Mouse (Mus musculus) embryonic facial prominence, embryonic 15.5 days (tissue): Measurements from ENCODE around the gene Krcc1. TPM values are rescaled to one million over a fixed set of nuclear protein-coding genes. Genes with fewer than 3 reads are reported as not detected.

Experiments
- ATAC-seq: fragments of 200-750 bp; cut with Nextera tagmentation; 2 replicates; pipeline ENCODE4 v1.8.0; 2017; ENCODE audit warnings: low read depth, moderate TSS enrichment; ENCODE audit not compliant: insufficient number of reproducible peaks, low FRiP score, low TSS enrichment
- H3K27ac ChIP-seq: fragments of 300-500 bp; sonication (generic); replicated peaks from 2 replicates; pipeline ENCODE4 v1.5.1; 2015; ENCODE audit warnings: mild to moderate bottlenecking, inconsistent platforms
- H3K27me3 ChIP-seq: fragments of 300-500 bp; sonication (generic); 2 replicates; pipeline ENCODE4 v1.6.1; 2015; ENCODE audit warnings: inconsistent platforms
- H3K36me3 ChIP-seq: fragments of 300-500 bp; sonication (generic); 2 replicates; pipeline ENCODE4 v1.6.1; 2015; ENCODE audit warnings: mild to moderate bottlenecking, inconsistent platforms
- H3K4me1 ChIP-seq: fragments of 300-500 bp; sonication (generic); 2 replicates; pipeline ENCODE4 v1.6.1; 2015; ENCODE audit warnings: inconsistent platforms
- H3K4me2 ChIP-seq: fragments of 300-500 bp; sonication (generic); replicated peaks from 2 replicates; pipeline ENCODE4 v1.6.1; 2015; ENCODE audit warnings: mild to moderate bottlenecking, inconsistent platforms
- H3K4me3 ChIP-seq: fragments of 300-500 bp; sonication (generic); replicated peaks from 2 replicates; pipeline ENCODE4 v1.5.1; 2015; ENCODE audit warnings: mild to moderate bottlenecking, inconsistent platforms
- H3K9ac ChIP-seq: fragments of 300-500 bp; sonication (generic); 2 replicates; pipeline ENCODE4 v1.6.1; 2015; ENCODE audit warnings: inconsistent platforms
- H3K9me3 ChIP-seq: fragments of 300-500 bp; sonication (generic); replicated peaks from 2 replicates; pipeline ENCODE4 v1.6.1; 2016; ENCODE audit warnings: inconsistent platforms
- WGBS: fragments of 180-500 bp; shearing (Covaris S2); methylation state at CpG from one replicate; pipeline ENCODE4 v1.1.7; 2015; 5-methylcytosine and 5-hydroxymethylcytosine counted together
- polyA plus RNA-seq: library from polyadenylated mRNA; unstranded; fragments of >200 nt; fragmentation: Nextera tagmentation; extraction: Ambion mirVana; gene quantifications from 2 replicates; pipeline ENCODE4 v1.2.1, GENCODE M21; 2015

Gene Krcc1
- polyA plus RNA-seq, 1 experiment from 2014 or later, result 47.3 TPM

DNA sequence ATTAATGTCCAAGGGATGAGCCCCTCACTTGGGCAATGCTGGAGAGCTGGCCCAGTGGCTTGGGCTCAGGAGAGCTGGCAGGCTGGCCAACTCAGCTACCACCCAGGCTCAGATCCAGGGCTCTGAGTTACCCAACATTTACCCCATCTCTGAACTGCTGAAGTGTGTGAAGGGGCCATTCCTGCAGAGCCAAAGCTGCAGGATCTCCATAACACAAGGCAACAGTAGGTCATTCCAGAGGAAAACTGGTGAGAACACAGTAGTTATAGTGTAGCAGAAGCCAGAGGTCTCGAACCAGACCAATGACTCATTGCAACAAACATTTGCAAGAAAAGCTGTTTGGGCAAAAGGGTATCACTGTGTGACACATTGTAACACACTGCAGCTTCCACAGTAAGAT lies 28.7 kb upstream of the Krcc1 start:
- Histone ChIP-seq H3K4me3 (no peak overlapping the region), H3K4me1 (no peaks in the 10 kb centered on the region), H3K36me3 (no peaks in the 10 kb centered on the region), H3K27ac (no peak overlapping the region), H3K27me3 (no peaks in the 10 kb centered on the region), H3K4me2 (no peak overlapping the region), H3K9ac (no peak overlapping the region), H3K9me3 (no peaks in the 10 kb centered on the region)
- ATAC-seq, result no peak
- WGBS, result 88% methylated on average over 1 of the region's 1 CpGs

DNA sequence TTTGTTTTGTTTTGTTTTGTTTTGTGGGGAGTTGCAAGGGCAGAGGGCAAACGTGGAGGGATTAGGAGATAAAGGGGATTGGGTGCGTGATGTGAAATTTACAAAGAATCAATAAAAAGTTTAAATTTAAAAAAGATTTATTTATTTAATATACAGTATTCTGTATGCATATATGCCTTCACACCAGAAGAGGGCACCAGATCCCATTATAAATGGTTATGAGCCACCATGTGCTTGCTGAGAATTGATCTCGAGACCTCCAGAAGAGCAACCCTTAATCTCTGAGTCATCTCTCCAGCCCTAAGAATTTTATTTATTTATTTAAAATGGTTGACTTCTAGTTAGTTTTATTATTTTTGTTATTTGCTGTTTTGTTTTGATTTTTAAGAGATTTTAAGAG lies 28.2 kb upstream of the Krcc1 start:
- Histone ChIP-seq H3K4me3 (no peak overlapping the region), H3K27me3 (no peaks in the 10 kb centered on the region)
- no peak for ATAC-seq

GRCm38 (mm10) chr6:71248420-71248819 lies 23.1 kb upstream of the Krcc1 start:
- no peak for ATAC-seq
- H3K27me3 ChIP-seq, result no peaks in the 10 kb centered on the region
- no peak overlapping the region for H3K27ac ChIP-seq
- no peaks in the 10 kb centered on the region for H3K36me3 ChIP-seq
- H3K4me3 ChIP-seq, result no peak overlapping the region
- H3K9ac ChIP-seq, result no peak overlapping the region
- no peaks in the 10 kb centered on the region for H3K9me3 ChIP-seq
- 85% methylated on average over 1 of the region's 1 CpGs for WGBS
- no peaks in the 10 kb centered on the region for H3K4me1 ChIP-seq
- H3K4me2 ChIP-seq, result no peak overlapping the region

More for the DNA sequence above, 28.2 kb upstream of the Krcc1 start:
- H3K27ac ChIP-seq, result no peak overlapping the region
- H3K9me3 ChIP-seq, result no peaks in the 10 kb centered on the region
- no peak overlapping the region for H3K4me2 ChIP-seq
- 83% methylated on average over 3 of the region's 3 CpGs for WGBS
- H3K36me3 ChIP-seq, result no peaks in the 10 kb centered on the region
- no peak overlapping the region for H3K9ac ChIP-seq
- H3K4me1 ChIP-seq, result no peaks in the 10 kb centered on the region

DNA sequence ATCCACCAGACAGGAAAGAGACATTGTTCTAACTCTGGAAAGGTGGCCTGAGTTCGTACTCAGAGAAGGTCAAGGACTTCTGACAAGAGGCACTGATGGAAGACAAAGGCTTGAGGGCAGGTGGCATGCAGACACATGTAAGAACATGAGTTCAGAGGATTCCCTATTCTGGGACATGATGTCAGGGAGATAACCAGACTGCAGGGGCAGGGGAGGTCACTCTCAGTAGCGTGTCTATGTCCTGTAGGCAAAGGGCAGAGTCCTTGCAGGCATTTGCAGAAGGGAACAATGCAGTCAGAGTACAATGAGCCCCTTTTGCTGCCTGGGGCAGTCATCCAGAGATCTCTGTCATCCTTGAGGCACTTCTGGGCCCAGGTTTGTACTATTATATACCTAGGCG lies 21.9 kb upstream of the Krcc1 start:
- Histone ChIP-seq H3K27ac (no peak overlapping the region), H3K36me3 (no peaks in the 10 kb centered on the region), H3K4me1 (no peaks in the 10 kb centered on the region), H3K4me3 (no peak overlapping the region), H3K9ac (no peak overlapping the region), H3K9me3 (no peaks in the 10 kb centered on the region), H3K4me2 (no peak overlapping the region), H3K27me3 (no peaks in the 10 kb centered on the region)
- 64% methylated on average over 3 of the region's 3 CpGs for WGBS
- no peak for ATAC-seq

DNA sequence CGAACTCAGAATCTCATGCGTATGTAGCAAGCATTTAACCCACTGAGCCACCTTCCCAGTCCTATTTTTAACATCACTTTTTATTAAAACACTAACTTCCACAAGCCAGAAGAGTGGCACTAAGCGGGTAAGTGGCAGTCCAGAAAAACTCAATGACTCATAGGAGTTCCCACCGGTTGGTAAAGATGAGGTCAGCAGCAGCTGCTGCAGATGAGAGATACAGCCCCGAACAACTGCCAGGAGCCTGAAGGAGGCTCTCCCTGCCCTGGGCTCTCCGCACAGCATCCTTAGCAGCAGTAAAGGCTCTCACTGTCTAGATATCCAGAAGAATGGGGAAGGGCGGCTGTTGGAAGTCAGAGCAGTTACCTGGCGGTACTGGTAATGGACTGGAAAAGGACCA lies 20.5 kb upstream of the Krcc1 start:
- Histone ChIP-seq H3K27me3 (no peaks in the 10 kb centered on the region), H3K4me3 (no peak overlapping the region), H3K27ac (no peak overlapping the region), H3K4me1 (no peaks in the 10 kb centered on the region), H3K9ac (no peak overlapping the region), H3K36me3 (no peaks in the 10 kb centered on the region), H3K9me3 (no peaks in the 10 kb centered on the region), H3K4me2 (no peak overlapping the region)
- 82% methylated on average over 8 of the region's 8 CpGs for WGBS
- no peak for ATAC-seq

- Histone ChIP-seq H3K27ac (no peak overlapping the region), H3K4me2 (no peak overlapping the region), H3K36me3 (no peaks in the 10 kb centered on the region), H3K27me3 (no peaks in the 10 kb centered on the region), H3K4me1 (no peaks in the 10 kb centered on the region), H3K9me3 (no peaks in the 10 kb centered on the region), H3K4me3 (no peak overlapping the region), H3K9ac (no peak overlapping the region)
- ATAC-seq, result no peak
- WGBS, result 87% methylated on average over 6 of the region's 6 CpGs
Observed at GRCm38 (mm10) chr6:71254456-71254855, 17.0 kb upstream of the Krcc1 start.

GRCm38 (mm10) chr6:71256166-71256565 lies 15.3 kb upstream of the Krcc1 start:
- H3K4me3 ChIP-seq, result no peak overlapping the region
- no peak overlapping the region for H3K4me2 ChIP-seq
- H3K9ac ChIP-seq, result no peak overlapping the region
- H3K27ac ChIP-seq, result no peak overlapping the region
- no peaks in the 10 kb centered on the region for H3K4me1 ChIP-seq
- no peak for ATAC-seq
- no peaks in the 10 kb centered on the region for H3K36me3 ChIP-seq
- 87% methylated on average over 10 of the region's 10 CpGs for whole genome bisulfite sequencing
- no peaks in the 10 kb centered on the region for H3K9me3 ChIP-seq
- no peaks in the 10 kb centered on the region for H3K27me3 ChIP-seq

GRCm38 (mm10) chr6:71257375-71257774 lies 14.1 kb upstream of the Krcc1 start:
- no peak overlapping the region for H3K9ac ChIP-seq
- no peaks in the 10 kb centered on the region for H3K27me3 ChIP-seq
- 43% methylated on average over 1 of the region's 1 CpGs for WGBS
- no peak for ATAC-seq
- no peak overlapping the region for H3K27ac ChIP-seq
- H3K4me1 ChIP-seq, result no peaks in the 10 kb centered on the region
- H3K9me3 ChIP-seq, result no peaks in the 10 kb centered on the region
- no peaks in the 10 kb centered on the region for H3K36me3 ChIP-seq
- H3K4me2 ChIP-seq, result no peak overlapping the region
- H3K4me3 ChIP-seq, result no peak overlapping the region

- Histone ChIP-seq H3K4me1 (no peaks in the 10 kb centered on the region), H3K27ac (no peak overlapping the region), H3K36me3 (no peaks in the 10 kb centered on the region), H3K9ac (no peak overlapping the region), H3K9me3 (no peaks in the 10 kb centered on the region), H3K4me3 (no peak overlapping the region), H3K27me3 (no peaks in the 10 kb centered on the region), H3K4me2 (no peak overlapping the region)
- no peak for ATAC-seq
- WGBS, result 75% methylated on average over 2 of the region's 2 CpGs
Observed at GRCm38 (mm10) chr6:71258562-71258961, 12.9 kb upstream of the Krcc1 start.

DNA sequence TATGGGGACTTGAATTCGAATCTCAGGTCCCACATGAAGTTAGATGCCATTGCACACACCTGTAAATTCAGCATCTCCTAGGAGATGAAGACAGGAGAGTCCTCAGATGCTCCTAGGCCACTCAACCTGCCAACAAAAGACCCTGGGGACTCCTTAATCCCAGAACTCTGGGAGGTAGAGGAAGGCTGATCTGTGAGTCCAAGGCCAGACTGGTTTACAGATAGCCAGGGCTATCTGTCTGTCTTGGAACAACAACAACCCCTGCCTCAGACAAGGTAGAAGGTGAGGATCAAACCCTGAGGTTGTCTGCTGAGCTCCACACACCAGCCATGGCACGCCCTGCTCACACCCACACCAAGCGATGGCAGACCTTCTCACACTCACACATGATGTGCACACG lies 12.3 kb upstream of the Krcc1 start:
- Histone ChIP-seq H3K9me3 (no peaks in the 10 kb centered on the region), H3K4me1 (no peaks in the 10 kb centered on the region), H3K4me2 (no peak overlapping the region), H3K4me3 (no peak overlapping the region), H3K36me3 (no peaks in the 10 kb centered on the region), H3K9ac (no peak overlapping the region), H3K27me3 (no peaks in the 10 kb centered on the region), H3K27ac (no peak overlapping the region)
- 84% methylated on average over 4 of the region's 4 CpGs for WGBS
- ATAC-seq, result no peak

DNA sequence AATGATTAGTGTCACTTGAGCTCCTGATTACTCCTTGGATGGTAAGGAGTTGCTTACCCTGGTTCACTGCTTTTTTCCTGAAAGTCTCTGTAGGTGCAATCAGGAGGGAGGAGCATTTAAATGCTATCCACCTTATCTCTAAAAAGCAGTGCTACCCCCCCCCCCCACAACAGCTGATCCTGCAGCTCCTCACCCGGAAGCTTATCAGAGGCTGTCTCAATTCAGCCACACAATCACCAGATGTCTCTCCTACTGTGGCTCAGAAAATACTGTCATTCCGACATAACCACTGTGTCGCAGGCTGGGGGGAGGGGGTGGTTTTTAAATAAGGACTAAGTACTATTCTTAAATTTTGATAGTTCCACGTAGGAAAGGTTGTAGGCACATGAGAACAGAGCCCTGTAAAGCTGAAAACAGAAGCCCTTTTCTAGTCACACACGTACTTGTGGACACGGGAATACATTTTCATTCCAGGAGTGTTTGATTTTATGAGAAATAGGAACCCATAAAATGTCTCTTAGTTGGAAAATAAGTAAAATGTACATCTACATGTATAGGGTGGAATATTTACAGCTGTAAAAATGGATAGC lies 11.3 kb upstream of the Krcc1 start:
- H3K4me1 ChIP-seq, result no peaks in the 10 kb centered on the region
- H3K36me3 ChIP-seq, result no peaks in the 10 kb centered on the region
- no peak overlapping the region for H3K9ac ChIP-seq
- H3K27me3 ChIP-seq, result no peaks in the 10 kb centered on the region
- no peak overlapping the region for H3K4me3 ChIP-seq
- no peak overlapping the region for H3K27ac ChIP-seq
- no peak overlapping the region for H3K4me2 ChIP-seq
- WGBS, result 51% methylated on average over 6 of the region's 6 CpGs
- no peaks in the 10 kb centered on the region for H3K9me3 ChIP-seq
- no peak for ATAC-seq

DNA sequence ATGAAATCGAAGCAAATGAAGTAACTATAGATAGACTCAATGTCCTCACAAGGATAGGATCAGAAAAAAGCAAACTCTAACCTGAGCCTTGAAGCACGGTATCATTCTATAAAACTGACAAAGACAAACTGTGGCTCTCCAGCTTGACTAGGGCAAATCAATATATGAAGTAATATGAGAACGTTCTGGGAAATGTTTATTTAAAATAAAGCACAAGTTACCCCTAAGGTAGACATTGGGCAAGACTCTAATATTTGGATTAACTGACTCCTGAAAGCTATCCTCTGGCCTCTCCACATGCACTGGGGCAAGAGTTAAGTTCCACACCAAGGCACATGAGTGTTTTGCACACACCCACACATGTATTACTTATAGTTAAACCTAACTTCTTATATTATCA lies 10.4 kb upstream of the Krcc1 start:
- Histone ChIP-seq H3K27me3 (no peaks in the 10 kb centered on the region), H3K4me1 (no peaks in the 10 kb centered on the region), H3K9ac (no peak overlapping the region), H3K27ac (no peak overlapping the region), H3K36me3 (no peaks in the 10 kb centered on the region), H3K4me3 (no peak overlapping the region), H3K4me2 (no peak overlapping the region), H3K9me3 (no peaks in the 10 kb centered on the region)
- WGBS, result 80% methylated on average over 3 of the region's 3 CpGs
- no peak for ATAC-seq
